Mouse (Mus musculus) testis, postnatal 14 days (tissue): ENCODE data around the gene Trpv2.
A peak's percentile ranks its signal among the peaks of the same experiment; 100 is the strongest.

Experiments
- DNase-seq: peaks from one replicate; pipeline ENCODE4 v3.0.0; 2021; ENCODE audit warnings: low spot score

Trpv2 gene

GRCm38 (mm10) chr11:62630225-62630821 is 56.0 kb downstream of the Trpv2 start:
- DNase-seq = no peak

DNA sequence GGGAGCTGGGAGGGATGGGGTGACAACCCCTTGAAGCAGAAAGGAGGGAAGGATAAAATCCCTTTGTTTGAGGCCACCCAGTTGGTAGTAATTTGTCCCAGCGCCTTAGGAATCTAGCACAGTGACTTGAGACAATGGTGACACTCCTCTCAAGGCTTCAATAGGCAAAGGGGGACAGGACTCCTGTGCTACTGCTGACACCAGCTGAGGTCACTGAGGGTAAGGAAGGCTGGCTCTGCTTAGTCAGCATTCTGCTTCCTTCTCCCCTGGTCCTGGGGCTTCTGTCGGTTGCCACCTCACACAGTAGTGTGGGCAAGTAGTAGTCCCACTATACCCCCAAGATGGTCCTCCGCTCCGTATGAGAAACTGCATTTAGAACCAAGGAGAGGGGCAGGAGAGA is 56.9 kb downstream of the Trpv2 start:
- no peak for DNase-seq

- DNase-seq = peak; percentile 54
Measured at GRCm38 (mm10) chr11:62635406-62635805, 61.1 kb downstream of the Trpv2 start.

- DNase-seq = no peak
Measured at GRCm38 (mm10) chr11:62636105-62636839, 62.0 kb downstream of the Trpv2 start.

GRCm38 (mm10) chr11:62636840-62637221 is 62.5 kb downstream of the Trpv2 start:
- no peak for DNase-seq

- no peak for DNase-seq
Measured at GRCm38 (mm10) chr11:62637401-62637800, 63.1 kb downstream of the Trpv2 start.

DNA sequence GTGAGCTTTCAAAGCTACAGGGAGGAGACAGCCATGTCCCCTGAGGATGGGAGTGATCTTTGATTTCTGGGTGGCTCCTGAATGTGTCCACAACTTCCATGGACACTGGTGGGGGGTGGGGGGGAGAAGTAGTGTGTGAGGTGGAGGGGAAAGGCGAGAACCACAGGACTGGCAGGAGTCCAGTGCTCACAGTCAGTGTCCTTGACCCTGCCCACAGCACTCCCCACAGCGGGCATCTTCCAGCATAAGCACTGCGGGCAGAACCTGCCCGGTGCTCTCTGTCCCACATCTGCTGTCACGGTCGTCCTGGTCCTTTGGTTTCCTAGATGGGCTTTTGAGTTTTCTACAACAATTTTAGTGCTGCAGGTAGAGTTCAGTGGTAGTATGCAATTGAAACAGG is 63.5 kb downstream of the Trpv2 start:
- DNase-seq = no peak

DNA sequence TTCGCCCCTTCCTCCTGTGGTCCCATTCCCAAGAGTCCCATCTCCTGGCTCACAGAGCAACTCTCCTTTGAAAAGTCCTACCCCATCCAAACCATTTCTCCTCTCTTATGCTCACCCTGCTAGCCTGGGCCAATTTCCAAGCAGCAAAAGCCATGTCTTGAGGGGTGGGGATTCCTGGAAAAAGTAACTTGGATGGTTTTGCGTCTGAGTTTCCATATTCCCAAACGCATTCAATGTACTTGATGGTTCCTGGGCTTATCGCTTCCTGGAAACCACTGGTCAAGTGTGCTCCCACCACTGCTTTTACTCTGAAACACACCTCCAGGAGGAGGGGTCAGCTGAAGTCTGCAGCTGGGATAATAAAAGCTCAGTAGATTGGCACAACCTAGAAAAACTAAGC is 64.1 kb downstream of the Trpv2 start:
- DNase-seq = no peak

DNA sequence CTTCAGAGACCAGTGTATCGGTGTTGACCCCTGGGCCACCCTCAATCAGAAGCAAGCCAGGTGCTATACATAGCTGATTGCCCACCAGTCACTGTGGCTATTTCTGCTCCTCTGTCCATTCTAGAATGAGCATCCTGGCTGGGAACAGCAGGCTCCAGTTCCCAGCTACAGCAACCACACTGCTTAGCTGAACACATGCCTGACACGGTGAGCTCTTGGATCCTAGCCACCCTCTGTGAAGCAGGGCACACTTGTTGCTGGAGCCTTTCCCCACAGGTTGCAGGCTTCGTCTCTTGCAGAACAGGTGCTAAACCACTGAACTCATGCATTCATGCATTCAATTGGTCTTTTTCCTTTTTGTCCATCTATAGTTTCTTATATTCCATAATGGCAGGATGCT is 66.1 kb downstream of the Trpv2 start:
- DNase-seq = no peak

DNA sequence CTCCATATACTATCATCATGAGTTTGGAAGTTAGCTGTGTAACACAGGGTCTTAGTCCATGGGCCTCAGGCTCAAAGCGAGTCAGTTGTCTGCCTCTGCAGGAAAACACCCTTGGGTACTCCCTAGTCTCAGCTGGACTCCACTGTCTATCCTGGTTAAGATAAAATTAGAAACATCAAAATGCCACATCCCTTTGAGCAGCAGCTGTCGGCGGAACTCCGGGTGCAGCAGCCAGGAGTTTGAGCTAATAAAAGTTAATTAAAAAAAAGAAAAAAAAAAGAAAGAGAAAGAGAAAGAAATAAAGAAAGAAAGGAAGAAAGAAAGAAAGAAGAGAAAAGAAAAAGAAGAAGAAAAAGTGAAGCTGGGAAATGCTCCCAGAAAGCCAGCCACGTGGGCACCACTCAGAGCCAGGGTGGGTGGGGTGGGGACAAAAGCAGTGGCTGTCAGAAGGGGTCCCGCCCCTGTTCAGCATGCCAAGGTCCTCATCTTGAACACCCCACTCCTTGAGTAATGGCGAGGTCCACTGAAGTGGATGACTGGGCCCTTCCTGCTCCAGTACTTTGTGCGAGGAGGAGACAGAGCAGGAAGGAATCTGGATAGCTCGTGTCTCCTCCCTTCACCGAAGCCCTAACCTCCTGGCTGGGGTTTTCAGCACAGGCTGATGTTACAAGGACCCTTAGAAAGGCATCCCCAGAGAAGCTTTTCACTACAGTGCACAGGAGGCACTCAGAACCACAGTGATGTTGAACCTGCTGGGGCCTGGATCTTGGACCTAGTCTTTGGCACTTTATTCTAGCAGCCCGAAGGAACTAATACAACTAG is 67.9 kb downstream of the Trpv2 start:
- no peak for DNase-seq

DNA sequence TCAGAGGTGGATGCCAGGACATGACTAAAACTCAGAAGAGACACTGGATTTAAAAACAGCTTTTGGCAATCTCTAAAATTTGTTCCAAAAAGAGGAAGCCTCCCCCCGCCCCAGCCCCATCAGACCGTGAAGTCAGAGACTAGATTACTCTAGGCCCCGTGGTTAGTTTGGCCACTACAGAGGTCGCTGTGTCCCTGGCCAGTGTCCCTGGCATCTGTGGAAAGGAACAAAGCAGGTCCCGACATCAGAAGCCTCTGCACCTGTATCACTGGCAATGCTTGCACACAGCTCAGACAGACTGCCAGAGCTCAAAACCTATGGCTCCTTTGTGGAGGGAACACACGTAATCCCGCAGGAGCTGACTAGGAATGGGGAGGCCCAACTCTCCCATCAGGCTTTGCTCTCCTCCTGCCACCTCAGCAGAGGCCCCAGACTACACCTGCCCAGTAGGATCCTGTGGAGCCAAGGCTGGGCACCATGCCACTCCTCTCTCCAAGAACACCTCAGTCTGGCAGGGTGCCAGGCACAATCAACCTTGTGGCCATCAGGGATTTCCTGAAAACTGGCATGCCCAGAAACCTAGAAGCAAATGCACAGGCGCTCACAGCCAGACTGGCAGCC is 68.8 kb downstream of the Trpv2 start:
- DNase-seq = peak; percentile 54

DNA sequence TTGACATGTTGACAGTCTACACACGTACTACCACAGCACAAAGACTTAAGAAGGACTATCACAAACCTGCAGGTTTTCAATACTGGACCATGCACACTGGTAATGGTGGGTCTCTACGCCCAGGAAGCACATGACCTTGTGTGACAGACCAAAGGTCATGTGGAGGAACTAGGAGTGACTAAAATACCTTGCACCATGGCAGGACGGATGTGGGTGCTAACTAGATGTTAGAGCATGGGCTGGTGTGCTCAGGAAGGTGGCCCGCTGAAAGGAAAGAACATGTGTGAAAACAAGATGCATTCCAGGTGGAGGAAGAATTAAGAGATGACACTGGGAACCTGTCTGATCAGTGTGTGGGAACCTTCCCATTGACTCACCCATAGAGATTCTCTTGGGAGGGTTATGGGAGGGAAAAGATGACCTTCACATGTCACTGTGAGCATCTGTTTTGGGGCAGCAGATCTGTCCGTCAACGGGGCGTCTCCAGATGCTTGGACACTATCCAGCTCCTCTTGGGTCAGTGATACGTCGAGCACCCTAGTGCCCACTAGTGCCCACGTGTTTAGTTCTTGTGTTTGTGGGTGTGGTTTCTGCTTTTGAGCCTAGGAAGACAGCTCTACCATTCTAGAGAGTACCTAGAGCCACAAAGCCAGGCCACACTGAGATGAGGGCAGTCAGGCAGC is 69.5 kb downstream of the Trpv2 start:
- DNase-seq = no peak

DNA sequence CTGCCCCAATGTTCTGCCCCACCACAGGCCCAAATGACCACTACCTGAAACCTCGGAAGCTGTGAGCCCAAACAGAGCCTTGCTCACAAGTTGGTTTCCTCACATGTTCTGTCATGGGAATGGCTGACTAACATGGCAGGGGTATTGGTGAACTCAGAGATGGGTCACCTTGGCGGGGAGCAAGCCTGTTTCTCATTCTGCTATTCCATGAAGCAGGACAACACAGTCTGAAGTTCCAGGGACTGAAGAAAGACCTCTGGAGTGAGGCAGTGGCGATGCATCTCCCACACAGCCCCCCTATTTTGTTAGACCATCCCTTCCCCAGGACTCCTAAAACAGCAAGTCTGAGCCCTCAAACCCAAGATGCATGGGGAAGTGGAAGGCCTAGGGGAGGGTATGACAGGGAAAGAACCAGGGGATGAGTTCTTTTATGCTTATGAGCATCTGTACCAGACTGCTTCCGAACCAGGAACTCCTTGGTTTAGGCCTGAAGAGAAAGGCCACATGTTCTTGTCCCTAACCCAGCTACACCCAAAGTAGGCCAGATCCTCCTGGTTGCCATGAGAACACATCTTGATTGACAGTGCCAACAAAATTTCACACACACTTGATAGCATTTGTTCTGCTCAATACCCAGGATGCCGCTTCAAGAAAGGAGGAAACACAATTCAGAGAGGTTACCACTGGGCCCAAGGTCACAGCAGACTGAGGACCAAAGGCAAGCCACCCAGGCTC is 70.5 kb downstream of the Trpv2 start:
- no peak for DNase-seq

DNA sequence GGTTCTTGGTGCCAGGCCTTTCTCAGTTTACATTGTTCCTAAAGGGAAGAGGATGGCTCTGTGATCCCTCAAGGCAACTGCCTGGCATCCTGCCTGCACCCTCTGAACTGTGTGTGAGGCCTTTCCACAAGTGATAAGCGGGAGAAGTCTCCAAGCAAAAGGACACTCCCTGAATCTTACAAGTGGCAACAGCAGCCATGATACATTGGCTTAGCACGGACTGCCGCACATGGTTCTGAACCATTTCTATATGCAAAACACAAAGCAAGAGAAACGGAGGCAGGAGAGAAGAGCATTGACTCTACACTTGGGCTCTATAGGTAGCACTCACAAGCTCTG is 71.0 kb downstream of the Trpv2 start:
- peak; percentile 75 for DNase-seq

DNA sequence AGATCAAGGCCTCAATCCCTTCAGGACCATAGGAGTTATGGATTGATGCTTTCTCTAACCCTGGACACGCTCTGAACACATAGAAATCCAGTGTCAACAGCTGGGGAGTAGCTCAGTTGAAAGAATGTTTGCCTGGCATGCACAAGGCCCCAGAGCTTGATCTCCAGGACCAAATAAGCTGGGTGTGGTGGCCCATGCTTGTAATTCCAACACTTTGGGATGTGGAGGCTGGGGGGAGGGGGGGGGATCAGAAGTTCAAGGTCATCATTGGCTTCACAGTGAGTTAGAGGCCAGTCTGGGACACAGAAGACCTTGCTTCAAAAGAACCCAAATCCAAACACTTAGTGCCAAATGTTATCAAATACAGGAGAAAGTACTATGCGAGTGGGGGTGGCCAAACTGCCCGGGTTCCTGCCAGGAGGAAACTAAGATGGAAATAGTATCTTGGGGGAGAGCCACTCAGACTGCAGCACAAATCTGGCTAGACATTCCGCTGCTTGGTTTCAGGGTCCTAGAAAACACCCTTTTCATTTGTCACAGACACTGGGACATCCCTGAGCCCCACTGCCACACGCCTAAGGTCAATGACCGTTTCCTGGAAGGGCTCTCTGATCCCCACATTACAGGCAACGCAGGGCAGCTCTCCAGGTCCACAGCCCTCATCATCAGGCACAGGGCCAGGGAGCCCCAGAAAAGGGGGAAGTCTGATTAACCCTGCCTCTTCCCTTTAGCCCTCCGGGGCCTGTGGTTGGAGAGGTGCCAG is 71.6 kb downstream of the Trpv2 start:
- peak; percentile 76 for DNase-seq

- DNase-seq = no peak
Measured at GRCm38 (mm10) chr11:62646495-62646843, 72.2 kb downstream of the Trpv2 start.

GRCm38 (mm10) chr11:62646958-62647515 is 72.8 kb downstream of the Trpv2 start:
- no peak for DNase-seq

DNA sequence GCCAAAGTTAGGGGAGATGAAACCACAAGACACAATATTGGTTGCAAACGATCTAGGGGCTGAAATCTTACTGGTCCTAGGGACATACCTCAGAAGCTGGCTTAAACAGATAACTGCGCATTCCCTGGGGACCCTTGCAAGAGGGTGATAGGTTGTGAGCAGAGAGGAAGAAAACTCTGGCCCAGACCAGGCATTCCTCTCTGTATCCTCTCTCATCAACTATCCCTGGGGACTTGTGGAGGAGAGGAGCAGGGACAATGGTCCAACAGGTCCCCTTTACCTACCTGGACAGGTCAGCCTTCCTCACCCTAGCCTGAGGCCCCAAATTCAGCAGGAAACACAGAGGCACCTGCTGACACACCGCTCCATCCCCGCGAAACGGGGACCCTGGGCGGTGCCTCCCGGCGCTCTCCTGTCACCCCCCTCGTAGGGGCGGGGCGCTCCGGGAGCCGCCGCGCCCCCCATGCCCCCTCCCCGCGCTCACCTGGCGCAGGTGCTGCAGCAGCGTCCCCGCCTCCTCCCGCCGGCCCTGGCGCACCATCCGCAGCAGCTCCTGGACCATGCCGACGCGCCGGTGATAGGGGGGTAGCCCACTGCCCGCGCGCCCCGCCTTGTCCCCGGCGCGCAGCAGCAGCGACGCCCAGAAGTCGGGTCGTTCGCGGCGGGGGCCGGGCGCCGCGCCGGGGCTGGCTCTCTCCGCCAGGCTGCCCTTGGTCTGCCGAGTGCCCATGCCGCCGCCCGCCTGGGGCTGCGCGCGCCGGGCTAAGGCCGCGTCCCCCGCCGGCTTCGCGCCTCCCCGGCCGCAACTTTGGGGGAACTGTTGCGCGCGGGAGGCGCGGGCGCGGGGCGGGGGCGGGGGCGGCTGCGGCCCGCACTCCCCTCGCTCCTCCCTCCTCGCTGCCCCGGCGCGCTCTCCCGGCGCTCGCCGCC is 73.6 kb downstream of the Trpv2 start, which contains the start of gene Lrrc75a:
Gene Lrrc75a, minus strand, starts transcription at position 863 of the 930 bp plus-strand sequence.
- peak; percentile 40 for DNase-seq
